Mouse (Mus musculus) telencephalon, adult 2 months (tissue): ENCODE results near the gene Adat2.

Source experiments
- DNase-seq: peaks from one replicate; pipeline ENCODE4 v3.0.0-alpha.2; 2011; ENCODE audit warnings: low read depth, low spot score

Adat2 gene

GRCm38 (mm10) chr10:13596073-13596472, 43.4 kb downstream of the Adat2 start:
- DNase-seq: peak; percentile 51

- no peak for DNase-seq
Observed at GRCm38 (mm10) chr10:13596866-13597265, 44.2 kb downstream of the Adat2 start.

GRCm38 (mm10) chr10:13597491-13597890, 44.8 kb downstream of the Adat2 start:
- DNase-seq: no peak

GRCm38 (mm10) chr10:13600926-13601325, 48.2 kb downstream of the Adat2 start:
- peak; percentile 80 for DNase-seq
